Mouse (Mus musculus): ENCODE results near the gene Iqgap3.

Iqgap3 gene

GRCm38 (mm10) chr3:88081345-88082223, at the start of gene Iqgap3:
Gene Iqgap3 (plus strand): TSS chr3:88081971.
- peak; percentile 81 for DNase-seq (ENCODE audit: extremely low spot score, low spot score)

GRCm38 (mm10) chr3:88033506-88033905, 48.3 kb upstream of the Iqgap3 start:
- no peak for DNase-seq (ENCODE audit: extremely low spot score, low spot score)

- no peak for DNase-seq (ENCODE audit: extremely low spot score, low spot score)
Observed at GRCm38 (mm10) chr3:88035561-88036293, 46.0 kb upstream of the Iqgap3 start.

GRCm38 (mm10) chr3:88042661-88043421, 38.9 kb upstream of the Iqgap3 start, which contains the start of gene Gpatch4:
Gene Gpatch4 (plus strand): TSS chr3:88043108.
- DNase-seq (ENCODE audit: extremely low spot score, low spot score) = peak; percentile 88

GRCm38 (mm10) chr3:88049532-88049931, 32.2 kb upstream of the Iqgap3 start:
- no peak for DNase-seq (ENCODE audit: extremely low spot score, low spot score)

- DNase-seq (ENCODE audit: extremely low spot score, low spot score) = no peak
Observed at GRCm38 (mm10) chr3:88057030-88057429, 24.7 kb upstream of the Iqgap3 start.

GRCm38 (mm10) chr3:88057902-88058696, 23.7 kb upstream of the Iqgap3 start, which contains the start of gene Naxe:
Gene Naxe (minus strand): TSS chr3:88058495.
- DNase-seq (ENCODE audit: extremely low spot score, low spot score) = peak; percentile 92

- DNase-seq (ENCODE audit: extremely low spot score, low spot score) = no peak
Observed at GRCm38 (mm10) chr3:88068386-88068785, 13.4 kb upstream of the Iqgap3 start.

- peak; percentile 92 for DNase-seq (ENCODE audit: extremely low spot score, low spot score)
Observed at GRCm38 (mm10) chr3:88071783-88072182, 10.0 kb upstream of the Iqgap3 start.

GRCm38 (mm10) chr3:88073631-88074030, 8.1 kb upstream of the Iqgap3 start:
- DNase-seq (ENCODE audit: extremely low spot score, low spot score) = no peak

GRCm38 (mm10) chr3:88074351-88074750, 7.4 kb upstream of the Iqgap3 start:
- no peak for DNase-seq (ENCODE audit: extremely low spot score, low spot score)

GRCm38 (mm10) chr3:88074766-88075165, 7.0 kb upstream of the Iqgap3 start:
- no peak for DNase-seq (ENCODE audit: extremely low spot score, low spot score)

- no peak for DNase-seq (ENCODE audit: extremely low spot score, low spot score)
Observed at GRCm38 (mm10) chr3:88077441-88077840, 4.3 kb upstream of the Iqgap3 start.

GRCm38 (mm10) chr3:88078204-88078603, 3.6 kb upstream of the Iqgap3 start, which contains the start of gene Ttc24:
Gene Ttc24 (minus strand): TSS chr3:88078304.
- no peak for DNase-seq (ENCODE audit: extremely low spot score, low spot score)

GRCm38 (mm10) chr3:88082224-88082618, 450 bp downstream of the Iqgap3 start:
- no peak for DNase-seq (ENCODE audit: extremely low spot score, low spot score)

GRCm38 (mm10) chr3:88082663-88083062, 892 bp downstream of the Iqgap3 start:
- DNase-seq (ENCODE audit: extremely low spot score, low spot score) = no peak

GRCm38 (mm10) chr3:88084001-88084400, 2.2 kb downstream of the Iqgap3 start:
- no peak for DNase-seq (ENCODE audit: extremely low spot score, low spot score)

GRCm38 (mm10) chr3:88085459-88085858, 3.7 kb downstream of the Iqgap3 start:
- DNase-seq (ENCODE audit: extremely low spot score, low spot score) = no peak

- no peak for DNase-seq (ENCODE audit: extremely low spot score, low spot score)
Observed at GRCm38 (mm10) chr3:88087688-88088087, 5.9 kb downstream of the Iqgap3 start.

- DNase-seq (ENCODE audit: extremely low spot score, low spot score) = no peak
Observed at GRCm38 (mm10) chr3:88090106-88090505, 8.3 kb downstream of the Iqgap3 start.

GRCm38 (mm10) chr3:88090616-88091015, 8.8 kb downstream of the Iqgap3 start:
- DNase-seq (ENCODE audit: extremely low spot score, low spot score) = no peak

All from neural tube, embryonic 10.5 days (tissue).